ENCODE assay signal across 13 mouse cellular contexts in genomic region chr17:8553601-8554000, GRCm38 (mm10).
"Had no signal": no experiment of that assay in that cellular context is flagged by ENCODE, and none has a peak within 500 bp of the region (broad histone marks: within the 10 kb centered on the region; RNA-seq: fewer than 3 reads in every experiment).

No protein-coding gene starts in this region.

- DNase-seq: lung, embryonic 14.5 days; lung, postnatal 10 days; lung, postnatal 4 days; midbrain, embryonic 14.5 days; retina, postnatal 1 day; right cerebral cortex, adult 18-20 months; right cerebral cortex, postnatal 25 days; right cerebral cortex, postnatal 4 days; spleen, adult 18-20 months; thymus, adult 18-20 months; thymus, postnatal 14 days; thymus, postnatal 36 days had no signal

- ATAC-seq: midbrain, embryonic 16.5 days had no signal
